Mouse (Mus musculus): ENCODE data around the gene Wfikkn2.
A peak's percentile ranks its signal among the peaks of the same experiment; 100 is the strongest.

Gene Wfikkn2

GRCm38 (mm10) chr11:94221257-94221656 lies 24.5 kb downstream of the Wfikkn2 start:
- no peak for DNase-seq

GRCm38 (mm10) chr11:94216247-94216646 lies 29.6 kb downstream of the Wfikkn2 start:
- DNase-seq: no peak

- DNase-seq: no peak
Observed at GRCm38 (mm10) chr11:94215581-94215980, 30.2 kb downstream of the Wfikkn2 start.

- DNase-seq: no peak
Observed at GRCm38 (mm10) chr11:94213735-94214594, 31.8 kb downstream of the Wfikkn2 start.

GRCm38 (mm10) chr11:94212997-94213396 lies 32.8 kb downstream of the Wfikkn2 start:
- no peak for DNase-seq

GRCm38 (mm10) chr11:94212489-94212836 lies 33.3 kb downstream of the Wfikkn2 start:
- DNase-seq: no peak

GRCm38 (mm10) chr11:94211651-94212488 lies 33.9 kb downstream of the Wfikkn2 start:
- no peak for DNase-seq

GRCm38 (mm10) chr11:94211124-94211603 lies 34.6 kb downstream of the Wfikkn2 start, which contains the start of gene Tob1:
Gene Tob1 (plus strand): TSS chr11:94211454.
- DNase-seq: peak; percentile 97

- peak; percentile 88 for DNase-seq
Observed at GRCm38 (mm10) chr11:94210191-94211086, 35.4 kb downstream of the Wfikkn2 start.

- DNase-seq: no peak
Observed at GRCm38 (mm10) chr11:94209695-94210131, 36.1 kb downstream of the Wfikkn2 start.

- no peak for DNase-seq
Observed at GRCm38 (mm10) chr11:94208811-94209675, 36.8 kb downstream of the Wfikkn2 start.

- no peak for DNase-seq
Observed at GRCm38 (mm10) chr11:94206398-94207114, 39.2 kb downstream of the Wfikkn2 start.

- DNase-seq: no peak
Observed at GRCm38 (mm10) chr11:94203066-94203465, 42.7 kb downstream of the Wfikkn2 start.

- no peak for DNase-seq
Observed at GRCm38 (mm10) chr11:94202106-94202505, 43.7 kb downstream of the Wfikkn2 start.

- DNase-seq: no peak
Observed at GRCm38 (mm10) chr11:94200422-94200821, 45.4 kb downstream of the Wfikkn2 start.

- no peak for DNase-seq
Observed at GRCm38 (mm10) chr11:94199771-94200170, 46.0 kb downstream of the Wfikkn2 start.

GRCm38 (mm10) chr11:94198405-94199146 lies 47.2 kb downstream of the Wfikkn2 start:
- no peak for DNase-seq

GRCm38 (mm10) chr11:94196311-94196710 lies 49.5 kb downstream of the Wfikkn2 start:
- DNase-seq: no peak

GRCm38 (mm10) chr11:94193109-94193508 lies 52.7 kb downstream of the Wfikkn2 start:
- DNase-seq: no peak

GRCm38 (mm10) chr11:94190665-94191064 lies 55.1 kb downstream of the Wfikkn2 start:
- no peak for DNase-seq
